Mouse (Mus musculus) CD4-positive helper T cell, adult 2 months (primary cell): ENCODE measurements at regions not wholly inside any gene's neighbourhood (a gene's known extent, or its start where the extent isn't known, plus 50 kb on each side); places are given as distances from the start of the nearest gene placed in this dataset.

Experiments used
- DNase-seq: peaks from one replicate; pipeline ENCODE4 v3.0.0-alpha.2; 2012; ENCODE audit warnings: low read depth, missing footprints, low spot score

DNA sequence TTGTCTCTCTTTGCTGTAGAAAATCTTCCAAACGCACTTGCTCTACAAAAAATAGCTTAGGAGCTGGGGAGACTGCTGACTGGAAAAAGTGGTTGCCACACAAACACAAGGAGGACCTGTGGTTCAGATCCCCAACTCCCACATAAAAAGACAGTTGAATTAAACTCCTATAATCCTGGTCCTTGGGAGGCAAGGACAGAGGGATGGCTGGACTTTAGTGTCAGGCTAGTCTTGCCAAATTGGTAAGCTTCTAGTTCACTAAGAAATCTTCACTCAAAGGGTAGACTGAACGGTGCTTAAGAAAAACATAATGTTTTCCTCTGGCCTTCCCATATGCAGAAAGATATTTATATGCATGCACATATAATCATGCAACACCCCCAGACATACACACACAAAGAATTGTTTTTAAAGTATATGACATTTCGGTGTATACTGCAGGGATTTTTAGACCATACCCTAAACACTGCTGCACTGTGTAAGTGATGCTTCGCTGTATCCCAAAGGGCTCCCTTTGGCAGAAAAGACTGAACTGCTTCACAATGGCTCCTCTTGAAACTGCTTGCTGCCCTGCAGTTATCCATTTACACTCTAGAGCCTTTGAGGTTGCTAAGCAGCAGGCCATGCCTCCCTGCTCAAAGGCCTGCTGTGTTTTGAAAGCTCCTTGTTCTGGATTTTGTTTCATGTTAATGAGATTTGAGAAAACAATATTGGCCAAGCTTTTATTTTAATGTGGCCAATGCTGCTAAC is 1299.3 kb downstream of the Zfp704 start:
- DNase-seq, result no peak

GRCm38 (mm10) chr3:8307296-8307695 is 1302.6 kb downstream of the Zfp704 start:
- no peak for DNase-seq

DNA sequence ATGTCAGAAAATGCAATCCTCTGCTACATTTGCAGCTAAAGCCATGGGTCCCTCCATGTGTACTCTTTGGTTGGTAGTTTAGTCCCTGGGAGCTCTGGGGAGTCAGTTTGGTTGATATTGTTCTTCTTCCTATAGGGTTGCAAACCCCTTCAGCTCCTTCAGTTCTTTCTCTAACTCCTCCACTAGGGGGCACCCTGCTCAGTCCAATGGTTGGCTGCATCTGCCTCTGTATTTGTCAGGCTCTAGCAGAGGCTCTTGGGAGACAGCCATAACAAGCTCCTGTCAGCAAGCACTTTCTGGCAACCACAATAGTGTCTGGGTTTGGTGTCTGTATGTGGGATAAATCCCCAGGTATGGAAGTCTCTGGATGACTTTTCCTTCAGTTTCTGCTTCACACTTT is 1305.1 kb downstream of the Zfp704 start:
- DNase-seq, result no peak

- no peak for DNase-seq
These were observed 1316.8 kb downstream of the Zfp704 start for GRCm38 (mm10) chr3:8293036-8293435.

- DNase-seq, result no peak
These were observed 1320.3 kb downstream of the Zfp704 start for GRCm38 (mm10) chr3:8289558-8289957.

DNA sequence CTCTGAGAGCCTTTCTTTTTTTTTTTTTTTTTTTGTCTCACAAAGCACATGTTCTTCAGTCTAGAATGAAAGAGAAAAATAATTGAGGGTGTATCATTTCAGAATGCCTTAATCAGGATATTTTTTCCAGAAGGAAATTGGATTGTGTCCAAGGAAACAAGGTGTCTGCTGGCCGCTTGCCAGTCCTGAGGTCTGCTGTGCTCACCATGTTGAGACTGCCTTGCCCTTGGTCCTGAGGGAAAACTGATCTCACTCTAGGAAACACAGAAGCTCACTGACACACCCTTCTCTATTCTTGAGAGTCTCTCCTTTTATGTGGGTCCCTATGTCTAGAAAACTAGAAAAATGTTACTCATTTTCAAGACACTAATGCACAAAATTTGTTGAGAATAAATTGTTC is 1321.4 kb downstream of the Zfp704 start:
- no peak for DNase-seq

- DNase-seq, result no peak
These were observed 1325.0 kb downstream of the Zfp704 start for GRCm38 (mm10) chr3:8284655-8285428.

DNA sequence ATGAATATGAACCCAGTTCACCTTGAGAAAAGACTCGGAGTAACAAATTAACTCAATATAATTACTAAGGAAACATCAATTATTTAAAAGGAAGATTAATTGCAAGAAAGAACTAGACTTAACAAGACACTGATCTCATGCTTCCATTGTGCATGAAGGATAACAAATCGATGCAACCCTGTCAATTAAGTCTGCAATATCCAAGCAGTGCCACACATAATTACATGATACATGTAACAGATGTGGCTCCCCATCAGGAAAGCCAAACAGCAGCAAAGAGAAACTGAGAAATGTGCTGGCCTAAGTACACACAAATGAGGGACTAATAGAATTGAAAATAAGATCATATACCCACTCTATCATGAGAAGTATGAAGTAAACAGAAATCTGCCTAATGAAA is 1327.5 kb downstream of the Zfp704 start:
- DNase-seq, result no peak

- DNase-seq, result no peak
These were observed 1333.2 kb downstream of the Zfp704 start for GRCm38 (mm10) chr3:8276661-8277060.

- DNase-seq, result no peak
These were observed 1339.0 kb downstream of the Zfp704 start for GRCm38 (mm10) chr3:8270935-8271298.

DNA sequence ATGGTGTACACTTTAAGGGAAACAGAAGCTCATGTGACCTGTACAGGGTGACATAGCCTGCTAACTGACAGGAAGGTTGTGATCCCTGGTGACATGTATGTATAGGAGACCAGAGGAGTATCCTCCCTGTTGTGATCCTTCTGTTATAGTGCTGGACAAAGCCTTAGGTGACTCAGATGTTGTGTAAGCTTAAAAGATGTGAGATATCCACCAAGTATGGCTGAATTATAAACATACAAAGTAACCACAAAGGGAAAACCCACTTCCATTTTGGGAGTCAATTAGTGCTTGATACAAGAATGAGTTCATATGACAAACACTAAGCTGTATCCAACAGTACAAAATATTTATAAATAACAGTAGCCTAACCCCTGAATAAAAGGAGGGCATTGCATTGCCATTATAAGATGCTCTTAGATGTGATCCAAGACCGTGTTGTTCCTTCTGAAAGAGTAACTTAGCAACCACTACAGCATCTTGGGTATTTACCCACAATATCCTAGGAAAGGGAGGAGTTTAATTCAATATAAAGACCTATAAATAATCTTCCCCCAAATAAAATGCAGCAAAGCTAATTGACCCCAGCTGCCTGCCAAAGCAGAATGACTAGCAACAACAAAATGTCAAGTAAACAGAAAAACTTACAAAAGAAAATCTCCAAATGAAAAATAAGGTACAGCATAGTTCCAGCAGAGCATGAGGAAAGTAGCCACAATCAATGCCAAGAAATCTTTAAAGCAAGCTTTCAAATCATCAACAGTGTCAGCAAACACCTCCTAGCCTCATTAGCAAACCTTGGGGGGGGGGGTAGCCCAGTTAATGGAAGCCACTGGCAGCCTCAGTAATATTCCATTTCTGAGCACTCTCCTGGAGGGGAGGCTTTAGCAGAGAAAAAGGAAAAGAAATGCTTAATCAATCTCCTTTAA is 1339.6 kb downstream of the Zfp704 start:
- no peak for DNase-seq

GRCm38 (mm10) chr3:8265783-8266182 is 1344.1 kb downstream of the Zfp704 start:
- no peak for DNase-seq

DNA sequence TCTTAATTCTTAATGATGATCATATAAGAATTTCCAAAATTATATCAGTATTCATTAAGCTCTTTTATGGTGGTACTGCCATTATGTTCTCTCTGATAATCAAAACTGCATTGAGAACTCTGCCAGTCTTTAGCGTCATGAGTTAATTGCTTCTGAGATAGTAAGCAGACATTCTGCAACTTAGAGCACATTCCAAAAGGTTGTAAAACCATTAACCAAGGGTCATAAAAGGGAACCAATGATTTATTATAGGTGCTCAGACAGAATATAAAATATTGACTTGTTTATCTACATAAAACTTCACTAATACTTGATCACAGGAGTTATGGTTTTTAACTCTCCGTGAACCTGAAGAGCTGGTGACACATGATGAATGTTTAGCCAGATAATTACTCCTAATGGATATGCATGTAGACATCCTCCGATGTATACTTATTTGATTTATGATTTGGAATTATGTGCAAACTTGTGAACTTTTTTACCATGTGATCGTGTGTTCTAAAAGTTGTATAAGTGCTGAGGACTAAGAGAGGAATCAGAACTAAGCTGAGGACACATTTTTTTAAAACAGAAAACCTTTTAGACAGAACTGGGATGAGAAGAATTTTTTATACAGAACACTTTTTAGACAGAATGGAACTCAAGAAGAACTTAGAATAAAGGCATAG is 1345.4 kb downstream of the Zfp704 start:
- DNase-seq, result no peak

DNA sequence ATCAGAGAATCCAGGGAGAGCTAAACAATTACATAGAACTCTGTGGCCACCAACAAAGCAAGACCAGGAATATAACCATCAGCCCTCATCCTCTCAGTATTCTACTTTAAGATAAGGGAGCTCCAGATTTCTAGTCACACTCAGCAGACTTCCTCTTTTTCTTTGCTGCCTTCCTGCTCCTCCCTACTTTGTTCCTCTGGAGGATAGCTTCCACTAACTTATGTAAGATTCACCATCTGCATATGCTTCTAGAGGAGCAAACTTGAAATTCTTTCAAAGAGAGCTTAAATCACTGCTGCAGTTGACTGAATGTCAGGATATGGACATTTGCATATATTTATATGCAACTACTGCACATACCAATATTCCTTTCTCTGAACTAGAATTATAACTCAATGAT is 1352.6 kb downstream of the Zfp704 start:
- DNase-seq, result no peak

GRCm38 (mm10) chr3:8252311-8252710 is 1357.6 kb downstream of the Zfp704 start:
- DNase-seq, result no peak

DNA sequence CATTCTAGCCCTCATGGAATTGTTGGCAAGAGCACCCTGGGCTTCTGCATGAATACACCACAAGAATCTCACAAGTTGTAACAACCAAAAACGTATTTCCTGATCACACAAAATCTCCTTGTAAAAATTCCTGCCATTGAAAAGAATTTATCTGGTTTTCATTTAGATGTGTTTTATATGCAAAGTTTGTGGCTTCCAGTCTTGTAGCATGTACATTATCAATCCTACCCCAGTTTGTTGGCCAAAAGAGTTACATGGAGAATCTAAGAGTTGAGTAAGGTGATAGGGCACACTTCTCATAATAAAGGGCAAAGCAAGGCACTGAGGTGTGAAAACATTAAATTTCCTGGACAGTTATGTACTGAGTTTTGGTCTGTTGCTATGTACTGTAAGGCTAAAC is 1361.0 kb downstream of the Zfp704 start:
- DNase-seq, result no peak

DNA sequence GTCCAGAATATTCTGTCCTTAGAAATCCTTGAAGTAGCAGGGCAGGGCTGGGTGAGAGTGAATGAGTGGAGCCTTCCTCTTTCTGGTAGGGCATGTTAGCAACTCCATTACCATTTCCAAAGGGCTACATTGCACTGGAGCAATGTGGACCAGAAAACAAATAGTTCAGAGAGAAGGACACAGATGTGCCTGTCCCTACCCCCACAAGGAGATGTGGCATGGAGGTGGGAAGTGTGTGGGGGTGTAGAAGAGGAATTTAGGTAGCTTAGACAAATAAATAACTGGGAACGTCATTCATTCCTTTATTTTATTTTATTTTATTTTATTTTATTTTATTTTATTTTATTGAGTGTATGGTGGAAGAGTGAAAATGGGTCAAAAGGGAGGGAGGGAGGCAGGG is 1364.1 kb downstream of the Zfp704 start:
- DNase-seq, result peak; percentile 29

- peak; percentile 70 for DNase-seq
These were observed 1364.6 kb downstream of the Zfp704 start for GRCm38 (mm10) chr3:8245195-8245789.

- peak; percentile 41 for DNase-seq
These were observed 1365.2 kb downstream of the Zfp704 start for GRCm38 (mm10) chr3:8244526-8245194.

GRCm38 (mm10) chr3:8206623-8207404 is 1403.1 kb downstream of the Zfp704 start:
- DNase-seq, result no peak
